Mouse (Mus musculus) liver, postnatal 0 days (tissue): ENCODE results near the gene Adgrf1. TPM values are rescaled to one million over a fixed set of nuclear protein-coding genes. Genes with fewer than 3 reads are reported as not detected.

ENCODE experiments used
- ATAC-seq: fragments of 200-750 bp; cut with Nextera tagmentation; 2 replicates; pipeline ENCODE4 v1.8.0; 2017; ENCODE audit warnings: mild to moderate bottlenecking, moderate library complexity
- DNase-seq: peaks from one replicate; pipeline ENCODE4 v3.0.0-alpha.2; 2016
- H3K27ac ChIP-seq: fragments of 300-500 bp; sonication (generic); 2 replicates; pipeline ENCODE4 v1.5.1; 2014; ENCODE audit warnings: antibody characterized with exemption, moderate library complexity, mild to moderate bottlenecking, low read depth
- H3K27me3 ChIP-seq: fragments of 300-500 bp; sonication (generic); 2 replicates; pipeline ENCODE4 v1.6.1; 2014; ENCODE audit warnings: low read length, control low read depth, mixed read lengths; ENCODE audit not compliant: insufficient read depth
- H3K36me3 ChIP-seq: fragments of 300-500 bp; sonication (generic); replicated peaks from 2 replicates; pipeline ENCODE4 v1.6.1; 2014; ENCODE audit warnings: mild to moderate bottlenecking, control low read depth, low read length, moderate library complexity, mixed read lengths; ENCODE audit not compliant: insufficient read depth
- H3K4me1 ChIP-seq: fragments of 300-500 bp; sonication (generic); 2 replicates; pipeline ENCODE4 v1.6.1; 2014; ENCODE audit warnings: antibody characterized with exemption, mild to moderate bottlenecking, control low read depth; ENCODE audit not compliant: insufficient read depth
- H3K4me2 ChIP-seq: fragments of 300-500 bp; sonication (generic); 2 replicates; pipeline ENCODE4 v1.6.1; 2014; ENCODE audit warnings: low read depth, mild to moderate bottlenecking, low read length, moderate library complexity, mixed read lengths
- H3K4me3 ChIP-seq: fragments of 300-500 bp; sonication (generic); 2 replicates; pipeline ENCODE4 v1.5.1; 2014; ENCODE audit warnings: low read depth, low read length
- H3K9ac ChIP-seq: fragments of 300-500 bp; sonication (generic); replicated peaks from 2 replicates; pipeline ENCODE4 v1.6.1; 2014; ENCODE audit warnings: mild to moderate bottlenecking, moderate library complexity
- H3K9me3 ChIP-seq: fragments of 300-500 bp; sonication (generic); 2 replicates; pipeline ENCODE4 v1.6.1; 2016; ENCODE audit warnings: mild to moderate bottlenecking, control low read depth, low read length, mixed read lengths
- CTCF ChIP-seq: sonication (generic); IDR thresholded peaks from 2 replicates; pipeline ENCODE4 v1.5.1; 2016; ENCODE audit warnings: antibody characterized with exemption, low read depth
- EP300 ChIP-seq: IDR thresholded peaks from 2 replicates; pipeline ENCODE4 v1.6.1; 2016; ENCODE audit warnings: antibody characterized with exemption, low read depth, mild to moderate bottlenecking
- WGBS: fragments of 180-500 bp; shearing (Covaris S2); extraction: QIAGEN DNeasy Blood & Tissue Kit; methylation state at CpG from one replicate; pipeline ENCODE4 v1.1.7; 2014; ENCODE audit not compliant: insufficient replicate concordance; 5-methylcytosine and 5-hydroxymethylcytosine counted together
- polyA plus RNA-seq: library from polyadenylated mRNA; unstranded; fragments of >200 nt; fragmentation: Nextera tagmentation; extraction: Ambion mirVana; gene quantifications from 2 replicates; pipeline ENCODE4 v1.2.1, GENCODE M21; 2015

Adgrf1 gene
- polyA plus RNA-seq, 1 experiment from 2014 or later: 0.69 TPM

DNA sequence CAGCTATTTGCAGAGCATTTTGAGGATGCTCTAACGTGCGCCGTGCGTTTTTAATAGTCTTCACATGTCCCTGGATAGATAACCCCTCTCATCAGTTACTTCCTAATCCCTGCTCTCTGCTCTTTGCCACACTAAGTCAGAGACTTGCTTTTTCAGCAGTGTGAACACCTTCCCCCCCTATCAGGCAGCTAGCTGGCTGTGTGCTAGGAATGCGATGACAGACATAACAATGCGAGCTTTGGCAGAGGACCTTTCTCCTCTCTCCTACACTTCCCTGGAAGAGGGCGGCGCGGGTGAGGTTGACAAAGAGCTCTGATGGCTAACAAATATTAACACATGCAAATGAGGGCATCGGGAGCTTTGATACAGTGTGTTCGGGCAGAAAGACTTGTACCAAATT lies 92.2 kb downstream of the Adgrf1 start:
- Histone ChIP-seq H3K4me3 (no peak overlapping the region), H3K4me2 (no peak overlapping the region), H3K4me1 (peaks cover 9% of the 10 kb centered on the region; the same call in 1 of the 2 replicates), H3K9ac (no peak overlapping the region), H3K27ac (no peak overlapping the region), H3K36me3 (no peaks in the 10 kb centered on the region), H3K9me3 (no peaks in the 10 kb centered on the region), H3K27me3 (no peaks in the 10 kb centered on the region)
- WGBS: 36% methylated on average over 11 of the region's 11 CpGs
- ATAC-seq: no peak
- TF ChIP-seq CTCF (no peak), EP300 (no peak)
- peak; percentile 34 for DNase-seq

DNA sequence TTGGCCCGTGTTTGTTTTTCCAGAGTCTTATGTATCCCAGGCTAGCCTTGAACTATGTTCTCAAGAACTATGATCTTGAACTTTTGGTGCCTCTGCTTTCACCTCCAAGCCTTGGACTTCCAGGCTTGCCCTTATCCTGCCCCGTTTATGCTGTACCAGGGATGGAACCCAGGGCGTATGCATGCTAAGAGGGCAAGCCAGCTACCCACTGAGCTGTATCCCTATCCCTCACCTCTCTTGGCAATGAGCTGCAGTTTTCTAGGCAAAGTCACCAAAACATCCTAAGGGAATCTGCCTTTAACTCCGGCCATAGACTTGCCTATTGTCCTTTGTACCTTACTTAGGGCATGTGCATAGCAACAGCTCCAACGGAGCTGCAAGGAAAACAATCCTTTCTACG lies 92.8 kb downstream of the Adgrf1 start:
- no peak for DNase-seq
- H3K4me1 ChIP-seq: peaks cover 9% of the 10 kb centered on the region; the same call in 1 of the 2 replicates
- H3K9me3 ChIP-seq: no peaks in the 10 kb centered on the region
- WGBS: 58% methylated on average over 6 of the region's 6 CpGs
- ATAC-seq: no peak
- H3K27ac ChIP-seq: no peak overlapping the region
- no peak overlapping the region for H3K4me3 ChIP-seq
- TF ChIP-seq EP300: no peak
- no peak for TF ChIP-seq CTCF
- H3K9ac ChIP-seq: no peak overlapping the region
- no peaks in the 10 kb centered on the region for H3K27me3 ChIP-seq
- H3K4me2 ChIP-seq: no peak overlapping the region
- no peaks in the 10 kb centered on the region for H3K36me3 ChIP-seq

DNA sequence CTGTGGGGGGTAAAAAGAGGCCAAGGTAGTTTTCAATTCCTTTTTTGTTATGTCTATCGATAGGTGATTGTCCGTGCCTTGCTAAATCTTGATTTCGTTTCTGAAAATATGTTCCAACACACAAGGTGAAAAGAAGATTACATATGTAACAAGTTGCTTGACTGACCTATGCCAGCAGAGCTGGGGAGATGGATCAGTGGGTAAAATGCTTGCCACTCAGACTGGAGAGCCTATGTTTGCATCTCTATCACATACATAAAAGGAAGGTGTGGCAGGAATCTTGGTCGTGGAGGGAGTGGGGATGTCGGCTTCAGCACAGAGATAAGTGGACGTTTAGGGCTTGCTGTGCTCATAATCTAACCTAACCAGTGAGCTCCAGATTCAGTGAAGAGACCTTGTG lies 93.8 kb downstream of the Adgrf1 start:
- WGBS: 49% methylated on average over 6 of the region's 6 CpGs
- no peaks in the 10 kb centered on the region for H3K27me3 ChIP-seq
- H3K27ac ChIP-seq: no peak overlapping the region
- no peak overlapping the region for H3K4me2 ChIP-seq
- H3K4me1 ChIP-seq: peaks cover 5% of the 10 kb centered on the region; the same call in 1 of the 2 replicates
- H3K9me3 ChIP-seq: no peaks in the 10 kb centered on the region
- ATAC-seq: no peak
- no peaks in the 10 kb centered on the region for H3K36me3 ChIP-seq
- no peak overlapping the region for H3K4me3 ChIP-seq
- no peak for DNase-seq
- H3K9ac ChIP-seq: no peak overlapping the region
- TF ChIP-seq CTCF (no peak), EP300 (no peak)

DNA sequence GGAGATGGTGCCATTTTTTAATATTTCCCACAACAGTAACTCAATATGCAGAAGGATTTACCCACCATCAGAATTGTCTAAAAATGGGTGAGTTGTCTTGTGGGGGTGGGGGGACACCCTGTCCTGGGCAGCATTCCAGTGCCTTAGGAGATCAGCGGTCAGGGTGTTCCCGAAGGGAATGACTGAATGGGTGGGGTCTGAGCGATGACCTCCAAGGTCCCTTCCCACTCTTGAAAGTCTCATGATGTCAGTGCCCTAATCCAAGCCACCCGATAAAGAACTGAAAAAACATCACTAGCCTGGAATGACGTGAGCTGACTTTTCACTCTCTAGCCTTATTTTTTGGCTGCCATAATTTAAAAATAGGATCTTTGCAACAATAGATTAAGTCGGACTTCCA lies 95.2 kb downstream of the Adgrf1 start:
- H3K9me3 ChIP-seq: no peaks in the 10 kb centered on the region
- TF ChIP-seq EP300: no peak
- no peak for TF ChIP-seq CTCF
- H3K27ac ChIP-seq: no peak overlapping the region
- no peaks in the 10 kb centered on the region for H3K27me3 ChIP-seq
- H3K36me3 ChIP-seq: no peaks in the 10 kb centered on the region
- no peak for DNase-seq
- no peak overlapping the region for H3K9ac ChIP-seq
- H3K4me3 ChIP-seq: no peak overlapping the region
- H3K4me1 ChIP-seq: peaks cover 5% of the 10 kb centered on the region; the same call in 1 of the 2 replicates
- no peak; the same call in 1 of the 2 replicates for ATAC-seq
- WGBS: 63% methylated on average over 6 of the region's 6 CpGs
- H3K4me2 ChIP-seq: no peak overlapping the region

DNA sequence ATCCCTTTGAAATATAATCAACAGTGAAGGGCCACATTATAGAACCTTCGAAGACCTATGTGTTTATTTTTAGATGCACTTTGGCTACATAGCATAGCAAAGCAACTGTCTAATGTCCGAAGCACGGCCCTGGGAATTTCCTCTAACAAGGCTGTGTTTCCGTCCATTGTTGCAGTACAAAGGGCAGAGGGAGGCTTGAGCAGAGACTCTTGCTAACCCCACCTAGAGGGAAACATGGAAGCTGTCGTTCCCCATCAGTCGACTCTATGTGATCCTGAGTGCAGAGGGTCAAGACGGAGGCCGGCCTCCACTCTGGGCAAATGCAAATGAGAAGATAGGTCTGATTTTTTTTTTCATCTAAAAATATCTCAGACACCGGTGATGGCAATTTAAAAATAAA lies 96.4 kb downstream of the Adgrf1 start:
- ATAC-seq: no peak

DNA sequence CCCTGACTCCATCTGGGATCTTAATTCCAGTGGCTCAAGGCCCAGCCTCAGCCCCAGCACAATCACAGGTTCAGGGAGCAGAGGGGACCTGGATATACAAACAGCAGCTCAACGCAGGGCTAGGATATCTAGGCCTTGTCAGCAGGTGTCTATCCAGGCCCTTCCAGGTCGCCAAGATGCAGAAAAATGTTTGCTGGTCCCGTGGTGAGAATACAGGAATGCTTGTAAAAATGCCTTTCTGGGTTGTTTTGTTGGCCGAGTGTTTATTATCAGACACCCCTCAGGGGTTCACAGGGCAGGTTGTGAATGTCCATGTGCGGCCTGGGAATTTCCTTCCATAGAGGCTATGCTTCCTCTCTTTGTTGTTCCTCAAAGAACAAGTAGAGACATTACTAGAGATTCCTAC lies 98.0 kb downstream of the Adgrf1 start:
- Histone ChIP-seq H3K36me3 (no peaks in the 10 kb centered on the region), H3K27me3 (no peaks in the 10 kb centered on the region), H3K9me3 (no peaks in the 10 kb centered on the region), H3K4me2 (no peak overlapping the region), H3K27ac (0 out of 2 replicates have a peak overlapping the region, but pooled peaks have one; percentile 24), H3K4me1 (no peaks in the 10 kb centered on the region), H3K4me3 (no peak overlapping the region), H3K9ac (no peak overlapping the region)
- 56% methylated on average over 5 of the region's 5 CpGs for WGBS
- DNase-seq (no peak), ATAC-seq (no peak)
- TF ChIP-seq EP300 (0 out of 2 replicates have a peak, but pooled peaks have one; percentile 15), CTCF (no peak)

More for the DNA sequence above, 96.4 kb downstream of the Adgrf1 start:
- no peaks in the 10 kb centered on the region; the same call in 1 of the 2 replicates for H3K4me1 ChIP-seq
- WGBS: 50% methylated on average over 9 of the region's 9 CpGs
- no peak overlapping the region for H3K4me2 ChIP-seq
- no peak for DNase-seq
- no peaks in the 10 kb centered on the region for H3K27me3 ChIP-seq
- no peaks in the 10 kb centered on the region for H3K9me3 ChIP-seq
- no peak overlapping the region for H3K27ac ChIP-seq
- no peaks in the 10 kb centered on the region for H3K36me3 ChIP-seq
- H3K9ac ChIP-seq: no peak overlapping the region
- no peak overlapping the region for H3K4me3 ChIP-seq
- TF ChIP-seq CTCF (no peak), EP300 (no peak)

DNA sequence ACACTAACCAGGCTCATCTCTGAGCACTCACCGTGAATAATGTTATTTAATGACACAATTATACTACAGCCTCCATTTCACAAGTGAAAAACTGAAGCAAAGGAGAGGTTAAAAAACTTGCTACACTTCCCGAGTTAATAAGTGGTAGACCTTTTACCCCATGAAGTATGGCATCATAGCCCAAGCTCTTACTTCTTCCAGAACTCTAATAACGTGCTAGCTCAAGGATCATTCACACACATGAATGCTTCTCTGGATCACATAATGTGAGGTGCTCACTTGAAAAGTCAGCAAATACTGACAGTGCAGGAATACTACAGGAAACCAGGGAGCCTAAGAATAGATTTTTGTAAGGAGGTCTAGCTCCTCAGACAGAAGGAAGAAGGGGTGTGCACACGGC lies 102.5 kb downstream of the Adgrf1 start:
- no peak for DNase-seq
- Histone ChIP-seq H3K4me2 (no peak overlapping the region), H3K9me3 (no peaks in the 10 kb centered on the region), H3K4me3 (no peak overlapping the region), H3K27me3 (no peaks in the 10 kb centered on the region), H3K36me3 (no peaks in the 10 kb centered on the region), H3K9ac (no peak overlapping the region), H3K27ac (no peak overlapping the region), H3K4me1 (0 out of 2 replicates have a peak, but pooled peaks cover 2% of the 10 kb centered on the region)
- WGBS: 64% methylated on average over 4 of the region's 4 CpGs
- TF ChIP-seq EP300 (no peak), CTCF (no peak)
- no peak for ATAC-seq
